Mouse (Mus musculus) central nervous system, embryonic 11.5 days (tissue): ENCODE data around the gene Nt5c. TPM values are rescaled to one million over a fixed set of nuclear protein-coding genes. Genes with fewer than 3 reads are reported as not detected.

Experiments
- polyA plus RNA-seq: library from polyadenylated mRNA; depleted of rRNA; stranded (reverse); fragments of >200 nt; gene quantifications from 2 replicates; pipeline ENCODE4 v1.2.3, GENCODE M21; 2012; rRNA removed

Gene Nt5c
- 50.7 and 84.0 TPM in 2 replicates for polyA plus RNA-seq

GRCm38 (mm10) chr11:115491356-115492083, at the start of gene Nt5c:
Gene Nt5c, minus strand, starts transcription at chr11:115491862.

GRCm38 (mm10) chr11:115536038-115536681, 44.5 kb upstream of the Nt5c start, which contains the start of gene Sumo2:
Gene Sumo2, minus strand, starts transcription at chr11:115536276.

GRCm38 (mm10) chr11:115514238-115514663, 22.6 kb upstream of the Nt5c start, which contains the start of gene Jpt1:
Gene Jpt1, minus strand, starts transcription at chr11:115514387.

GRCm38 (mm10) chr11:115475025-115475757, 16.5 kb downstream of the Nt5c start, which contains the start of gene Armc7:
Gene Armc7, plus strand, starts transcription at chr11:115475667.

GRCm38 (mm10) chr11:115462243-115462891, 29.3 kb downstream of the Nt5c start, which contains the start of gene Slc16a5:
Gene Slc16a5, plus strand, starts transcription at chr11:115462474.

Other genes with a start within 250 kb of the Nt5c start
- gene Grin2c, start 224.6 kb downstream of the Nt5c start, polyA plus RNA-seq, result 1.1 and 1.7 TPM in 2 replicates
- 15.7 and 16.2 TPM in 2 replicates for gene Fdxr, start 214.8 kb downstream of the Nt5c start, polyA plus RNA-seq
- 1.1 and 1.2 TPM in 2 replicates for gene Fads6, start 194.2 kb downstream of the Nt5c start, polyA plus RNA-seq
- gene Otop2, start 184.7 kb downstream of the Nt5c start, polyA plus RNA-seq, result 0.06 and 0.19 TPM in 2 replicates
- gene Ush1g, start 169.8 kb downstream of the Nt5c start, polyA plus RNA-seq, result 0.01 and 0.02 TPM in 2 replicates
- 0.13 and 0.15 TPM in 2 replicates for gene Otop3, start 157.1 kb downstream of the Nt5c start, polyA plus RNA-seq
- 14.4 and 17.7 TPM in 2 replicates for gene Hid1, start 124.1 kb downstream of the Nt5c start, polyA plus RNA-seq
- 29.3 and 33.6 TPM in 2 replicates for gene Cdr2l, start 109.9 kb downstream of the Nt5c start, polyA plus RNA-seq
- 139 and 210 TPM in 2 replicates for gene Mrpl58, start 88.1 kb downstream of the Nt5c start, polyA plus RNA-seq
- 593 and 879 TPM in 2 replicates for gene Atp5h, start 71.9 kb downstream of the Nt5c start, polyA plus RNA-seq
- 40.2 and 48.1 TPM in 2 replicates for gene Kctd2, start 71.7 kb downstream of the Nt5c start, polyA plus RNA-seq
- 0.10 TPM in 2 replicates for gene Trim80, start 51.3 kb downstream of the Nt5c start, polyA plus RNA-seq
- 0.04 TPM in 1 of 2 replicates, not detected in the other for gene Slc16a5, start 29.4 kb downstream of the Nt5c start, polyA plus RNA-seq
- 5.2 and 5.9 TPM in 2 replicates for gene Armc7, start 16.2 kb downstream of the Nt5c start, polyA plus RNA-seq
- 491 and 541 TPM in 2 replicates for gene Jpt1, start 22.5 kb upstream of the Nt5c start, polyA plus RNA-seq
- 729 and 931 TPM in 2 replicates for gene Sumo2, start 44.4 kb upstream of the Nt5c start, polyA plus RNA-seq
- 177 and 260 TPM in 2 replicates for gene Nup85, start 72.6 kb upstream of the Nt5c start, polyA plus RNA-seq
- gene Mrps7, start 112.1 kb upstream of the Nt5c start, polyA plus RNA-seq, result 46.0 and 49.5 TPM in 2 replicates
- gene Gga3, start 112.2 kb upstream of the Nt5c start, polyA plus RNA-seq, result 27.1 and 43.6 TPM in 2 replicates
- gene Mif4gd, start 121.1 kb upstream of the Nt5c start, polyA plus RNA-seq, result 16.9 and 20.8 TPM in 2 replicates
- 28.0 and 28.7 TPM in 2 replicates for gene Slc25a19, start 136.4 kb upstream of the Nt5c start, polyA plus RNA-seq
- 66.4 and 72.0 TPM in 2 replicates for gene Grb2, start 216.7 kb upstream of the Nt5c start, polyA plus RNA-seq